Mouse (Mus musculus) embryo, embryonic 9.5 days (tissue): Measurements from ENCODE around the gene Nfix.
A peak's percentile ranks its signal among the peaks of the same experiment; 100 is the strongest.

Experiments
- DNase-seq: peaks from one replicate; pipeline ENCODE4 v3.0.0-alpha.2; 2017; ENCODE audit errors: extremely low spot score

Gene Nfix

GRCm38 (mm10) chr8:84799999-84800831 lies at the start of gene Nfix:
Gene Nfix (minus strand): TSS chr8:84800344.
- no peak for DNase-seq

GRCm38 (mm10) chr8:84847684-84848435 lies 47.7 kb upstream of the Nfix start:
- no peak for DNase-seq

DNA sequence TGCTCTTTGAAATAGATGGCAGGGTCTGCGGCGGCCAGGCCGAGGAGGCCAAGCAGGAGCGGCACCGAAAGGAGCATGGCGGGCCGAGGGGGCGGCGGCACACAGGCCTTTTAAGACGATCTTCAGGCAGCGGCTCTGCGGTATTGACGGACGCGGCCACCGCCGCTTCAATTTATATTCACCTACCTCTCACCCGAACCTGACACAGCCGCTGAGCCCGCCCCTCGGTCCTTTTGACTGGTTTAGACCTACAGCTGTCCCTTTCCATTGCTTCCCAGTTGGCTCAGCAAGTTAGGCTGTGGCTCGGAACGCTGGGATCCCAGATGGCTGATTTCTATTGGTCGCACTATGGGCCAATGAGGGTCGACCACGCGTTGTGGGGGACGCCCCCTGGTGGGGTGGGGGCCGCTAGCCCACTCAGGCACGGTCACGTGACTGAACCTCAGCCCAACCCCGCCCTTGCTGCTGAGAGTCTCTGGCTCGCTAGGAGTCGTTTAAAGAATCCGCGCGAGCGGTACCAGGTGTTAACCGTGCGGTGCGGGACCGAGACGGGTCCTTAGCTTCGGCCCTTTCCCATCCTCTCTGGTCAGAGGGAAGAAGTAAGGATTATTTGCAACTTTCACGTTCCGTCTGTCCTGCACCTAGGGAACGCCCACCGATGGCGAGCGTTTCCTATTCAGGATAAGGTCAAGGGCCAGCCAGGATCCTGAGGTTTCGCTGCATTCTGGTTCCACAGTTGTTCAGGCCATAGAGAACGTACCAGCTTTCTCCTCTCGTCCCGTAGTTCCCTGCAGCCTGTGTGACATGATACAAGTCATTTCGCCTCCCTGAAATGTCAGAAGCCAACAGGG lies 46.8 kb upstream of the Nfix start, which contains the start of gene Calr:
Gene Calr, minus strand, starts transcription at position 213 of the 851 bp plus-strand sequence.
- DNase-seq = peak; percentile 100

GRCm38 (mm10) chr8:84846094-84846721 lies 46.1 kb upstream of the Nfix start:
- no peak for DNase-seq

GRCm38 (mm10) chr8:84845355-84846093 lies 45.4 kb upstream of the Nfix start:
- DNase-seq = peak; percentile 52

DNA sequence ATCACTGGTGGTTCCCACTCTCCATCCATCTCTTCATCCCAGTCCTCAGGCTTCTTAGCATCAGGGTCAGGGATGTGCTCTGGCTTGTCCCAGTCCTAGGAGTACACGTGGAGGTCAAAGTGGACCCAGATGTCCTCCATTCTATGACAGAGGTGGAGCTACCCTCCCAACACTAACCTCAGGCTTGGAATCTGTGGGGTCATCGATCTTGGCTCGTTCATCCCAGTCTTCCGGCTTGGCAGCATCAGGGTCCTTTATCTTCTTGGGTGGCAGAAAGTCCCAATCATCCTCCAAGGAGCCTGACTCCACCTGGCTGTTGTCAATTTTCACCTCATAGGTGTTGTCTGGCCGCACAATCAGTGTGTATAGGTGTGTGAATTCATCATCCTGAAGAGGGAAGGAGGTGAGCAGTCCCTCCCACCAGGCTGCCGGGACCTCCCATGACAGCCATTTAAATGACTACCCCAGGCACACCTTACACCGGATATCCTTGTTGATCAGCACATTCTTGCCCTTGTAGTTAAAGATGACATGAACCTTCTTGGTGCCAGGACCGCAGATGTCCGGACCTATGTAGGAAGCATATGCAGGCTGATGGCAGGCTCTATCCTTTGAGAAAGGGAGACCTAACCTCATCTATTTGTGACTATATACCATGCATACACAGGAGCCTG lies 44.4 kb upstream of the Nfix start:
- no peak for DNase-seq

GRCm38 (mm10) chr8:84841514-84841913 lies 41.4 kb upstream of the Nfix start:
- DNase-seq = no peak

- DNase-seq = peak; percentile 91
These were observed 40.3 kb upstream of the Nfix start, which contains the start of gene Rad23a for GRCm38 (mm10) chr8:84840248-84840999. Gene Rad23a (minus strand): TSS chr8:84840665.

DNA sequence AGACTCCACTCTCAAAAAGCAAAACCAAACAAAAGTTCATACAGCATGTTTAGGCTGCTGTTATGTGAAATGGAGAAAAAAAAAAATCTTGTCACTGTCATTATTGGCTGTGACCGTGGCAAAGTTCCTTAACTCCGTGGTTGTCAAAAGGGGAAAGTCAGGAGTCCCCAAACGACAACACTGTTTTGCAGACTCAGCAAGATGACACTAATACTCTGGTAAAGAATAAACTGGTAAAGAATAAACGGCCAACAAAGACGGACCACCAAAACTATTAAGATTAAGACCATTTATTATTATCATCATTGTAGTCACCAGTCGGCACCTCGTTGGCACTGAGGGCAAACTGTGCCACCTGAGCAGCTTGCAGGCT lies 39.7 kb upstream of the Nfix start:
- DNase-seq = no peak

- no peak for DNase-seq
These were observed 39.3 kb upstream of the Nfix start for GRCm38 (mm10) chr8:84839411-84839810.

- no peak for DNase-seq
These were observed 38.4 kb upstream of the Nfix start for GRCm38 (mm10) chr8:84838513-84838912.

- DNase-seq = no peak
These were observed 37.8 kb upstream of the Nfix start for GRCm38 (mm10) chr8:84837912-84838470.

- DNase-seq = peak; percentile 61
These were observed 37.2 kb upstream of the Nfix start for GRCm38 (mm10) chr8:84837149-84837911.

DNA sequence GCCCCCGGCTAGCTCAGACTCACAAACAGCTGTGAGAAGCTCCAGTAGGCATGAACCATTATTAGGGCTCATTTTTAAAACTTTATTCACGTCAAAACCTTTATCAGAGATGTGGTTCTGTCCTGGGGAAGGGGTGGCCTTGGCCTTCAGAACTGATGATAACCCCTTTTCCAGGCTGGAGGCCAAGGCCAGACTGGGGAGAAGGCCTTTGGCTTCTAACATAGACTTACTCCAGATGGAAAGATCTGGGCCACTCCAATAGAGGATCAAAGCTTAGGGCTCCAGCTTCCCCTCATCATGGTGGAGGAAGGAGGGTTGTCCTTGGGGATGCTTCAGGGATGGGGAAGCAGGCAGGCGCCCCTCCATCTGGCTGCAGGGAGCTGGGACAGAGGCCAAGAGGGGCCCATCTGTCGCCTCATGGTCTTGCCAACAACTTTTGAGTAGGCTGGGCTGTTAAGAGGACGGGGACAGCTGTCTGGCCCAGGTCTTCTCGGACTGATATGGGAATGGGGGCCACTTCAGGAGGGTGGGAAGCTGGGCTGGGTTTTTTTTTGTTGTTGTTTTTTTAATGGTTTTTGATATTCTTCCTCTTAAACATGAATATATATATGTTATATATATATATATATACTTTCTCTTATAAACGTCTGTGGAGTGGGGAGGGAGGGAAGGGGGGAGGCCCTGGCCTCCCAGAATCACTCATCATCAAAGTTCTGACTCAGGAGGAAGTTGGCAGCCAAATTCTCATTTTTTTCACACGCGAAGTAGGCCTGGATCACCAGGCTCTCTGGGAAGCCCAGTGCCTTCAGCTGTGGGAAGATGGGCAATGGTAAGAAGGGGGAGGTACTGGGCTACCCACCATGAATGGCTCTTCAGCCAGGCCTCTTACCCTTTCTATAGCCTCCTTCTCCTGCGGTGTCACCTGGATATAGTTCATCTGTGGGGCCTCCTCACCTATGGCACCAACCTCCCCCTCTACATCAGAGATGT lies 35.0 kb upstream of the Nfix start:
- DNase-seq = no peak

DNA sequence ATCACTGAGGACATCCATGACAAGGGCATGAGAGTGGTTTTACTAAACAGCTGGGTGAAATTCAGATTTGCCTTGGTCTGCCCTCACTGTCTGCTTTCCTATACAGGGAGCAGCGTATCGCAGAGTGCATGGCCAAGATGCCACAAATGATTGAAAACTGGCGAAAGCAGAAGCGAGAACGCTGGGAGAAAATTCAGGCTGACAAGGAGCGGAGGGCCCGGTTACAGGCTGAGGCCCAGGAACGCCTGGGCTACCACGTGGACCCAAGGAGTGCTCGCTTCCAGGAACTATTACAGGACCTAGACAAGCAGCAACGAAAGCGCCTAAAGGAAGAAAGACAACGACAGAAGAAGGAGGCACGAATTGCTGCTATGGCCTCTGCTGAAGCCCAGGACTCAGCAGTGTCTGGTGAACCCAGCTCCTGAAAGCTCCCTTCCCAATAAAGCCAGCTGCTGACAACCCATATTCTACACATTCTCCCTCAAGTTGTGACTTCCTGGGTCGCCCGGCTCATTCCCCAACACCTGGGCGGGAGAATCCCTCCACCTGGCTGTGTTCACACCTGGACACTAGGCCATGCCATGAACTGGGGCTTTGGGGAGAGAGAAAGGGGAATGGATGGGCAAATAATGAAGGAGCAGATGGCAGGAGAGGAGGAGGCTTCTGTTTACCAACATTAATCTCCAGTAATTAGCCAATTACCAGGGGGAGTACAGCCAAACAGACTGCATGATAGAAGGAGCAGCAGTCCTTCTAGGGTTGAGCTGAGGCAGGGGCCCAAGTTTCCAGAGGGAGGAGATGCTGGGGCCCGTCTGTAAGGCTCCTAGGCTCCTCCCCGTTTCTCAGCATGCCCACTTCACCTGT lies 34.1 kb upstream of the Nfix start:
- DNase-seq = no peak
